Mouse (Mus musculus) MEL (cell line): Measurements from ENCODE around the gene Arhgap28. TPM values are rescaled to one million over a fixed set of nuclear protein-coding genes. Genes with fewer than 3 reads are reported as not detected.
A peak's percentile ranks its signal among the peaks of the same experiment; 100 is the strongest.
"Not testable (repeated sequence)": the region's sequence is repeated elsewhere in the genome, so short reads cannot be mapped to it uniquely, and the experiment has no call there.

ENCODE experiments used
- DNase-seq: peaks from one replicate; pipeline ENCODE4 v3.0.0; 2011; ENCODE audit warnings: low read depth, low spot score
- H3K27ac ChIP-seq: 2 replicates; pipeline ENCODE4 v1.5.1; 2012; ENCODE audit warnings: low read depth, mild to moderate bottlenecking, control low read depth, low read length, moderate library complexity; ENCODE audit not compliant: control insufficient read depth
- H3K27me3 ChIP-seq, 2 experiments: fragments of 150-350 bp in 1 of 2; sonication (generic) in 1 of 2; 2 replicates each; pipeline ENCODE4 v1.6.1; 2012; ENCODE audit warnings: low read length in 2 of 2, mild to moderate bottlenecking in 2 of 2, improper control_type of control experiment in 1 of 2, moderate library complexity in 1 of 2; ENCODE audit not compliant: insufficient read depth in 2 of 2, control insufficient read depth in 1 of 2
- H3K36me3 ChIP-seq, 2 experiments: 2 replicates each; pipeline ENCODE4 v1.6.1; 2012 to 2014; ENCODE audit warnings: low read length in 2 of 2, improper control_type of control experiment in 1 of 2, inconsistent platforms in 1 of 2, mild to moderate bottlenecking in 1 of 2; ENCODE audit not compliant: insufficient read depth in 2 of 2, control insufficient read depth in 1 of 2
- H3K4me1 ChIP-seq, 2 experiments: fragments of 150-350 bp in 1 of 2; sonication (generic) in 1 of 2; 2 replicates each; pipeline ENCODE4 v1.6.1; 2012; ENCODE audit warnings: low read length in 2 of 2, improper control_type of control experiment in 1 of 2, mild to moderate bottlenecking in 1 of 2; ENCODE audit not compliant: insufficient read depth in 2 of 2, control insufficient read depth in 1 of 2
- H3K4me3 ChIP-seq, 2 experiments: fragments of 150-350 bp in 1 of 2; sonication (generic) in 1 of 2; 2 replicates each; pipeline ENCODE4 v1.5.1; 2012; ENCODE audit warnings: low read depth in 2 of 2, low read length in 2 of 2, mild to moderate bottlenecking in 2 of 2, moderate library complexity in 2 of 2, control low read depth in 1 of 2, improper control_type of control experiment in 1 of 2; ENCODE audit not compliant: control insufficient read depth in 1 of 2, insufficient read depth in 1 of 2
- H3K79me2 ChIP-seq: 2 replicates; pipeline ENCODE4 v1.6.1; 2012; ENCODE audit warnings: mild to moderate bottlenecking, low read length, moderate library complexity; ENCODE audit not compliant: control insufficient read depth, poor library complexity, insufficient read depth
- H3K9ac ChIP-seq: 2 replicates; pipeline ENCODE4 v1.6.1; 2012; ENCODE audit warnings: low read depth, mild to moderate bottlenecking, control low read depth, low read length, moderate library complexity; ENCODE audit not compliant: control insufficient read depth, poor library complexity, severe bottlenecking
- H3K9me3 ChIP-seq: fragments of 150-350 bp; sonication (generic); replicated peaks from 2 replicates; pipeline ENCODE4 v1.6.1; 2012; ENCODE audit warnings: mild to moderate bottlenecking, low read length, improper control_type of control experiment, moderate library complexity; ENCODE audit not compliant: insufficient read depth
- CTCF ChIP-seq, 3 experiments: IDR thresholded peaks in 2 of 3; conservative IDR thresholded peaks in 1 of 3; 2 replicates each; pipeline ENCODE4 v1.5.1; 2011 to 2012; ENCODE audit warnings: low read length in 3 of 3, low read depth in 2 of 3, mild to moderate bottlenecking in 2 of 3, improper control_type of control experiment in 1 of 3, inconsistent platforms in 1 of 3, mixed read lengths in 1 of 3, moderate library complexity in 1 of 3; ENCODE audit not compliant: control insufficient read depth in 1 of 3, insufficient read depth in 1 of 3, poor library complexity in 1 of 3, severe bottlenecking in 1 of 3
- MAZ ChIP-seq: IDR thresholded peaks from 2 replicates; pipeline ENCODE4 v1.6.1; 2012; ENCODE audit warnings: low read depth, mild to moderate bottlenecking, inconsistent platforms, low read length, improper control_type of control experiment
- NRF1 ChIP-seq: IDR thresholded peaks from 2 replicates; pipeline ENCODE4 v1.6.1; 2014; ENCODE audit warnings: low read depth, mild to moderate bottlenecking, inconsistent platforms, low read length, improper control_type of control experiment, moderate library complexity; ENCODE audit not compliant: poor library complexity, insufficient read depth, severe bottlenecking
- POLR2AphosphoS5 ChIP-seq: IDR thresholded peaks from 2 replicates; pipeline ENCODE4 v1.6.1; 2012; ENCODE audit warnings: low read depth, borderline replicate concordance, mild to moderate bottlenecking, inconsistent platforms, low read length, moderate library complexity, mixed read lengths
- RAD21 ChIP-seq: IDR thresholded peaks from 2 replicates; pipeline ENCODE4 v1.6.1; 2011; ENCODE audit warnings: mild to moderate bottlenecking, low read depth, low read length, improper control_type of control experiment
- SMC3 ChIP-seq: IDR thresholded peaks from 2 replicates; pipeline ENCODE4 v1.6.1; 2011; ENCODE audit warnings: low read depth, low read length, improper control_type of control experiment
- ZNF384 ChIP-seq: IDR thresholded peaks from 2 replicates; pipeline ENCODE4 v1.6.1; 2012; ENCODE audit warnings: low read depth, mild to moderate bottlenecking, inconsistent platforms, low read length, improper control_type of control experiment
- polyA plus RNA-seq, 2 experiments: library from polyadenylated mRNA; stranded (reverse) in 1 of 2; unstranded in 1 of 2; fragments of >175 nt in 1 of 2; fragments of >200 nt in 1 of 2; gene quantifications; 2 replicates each; pipeline versions ENCODE4 v1.2.1 to v1.2.4; 2012; ENCODE audit warnings: low replicate concordance in 2 of 2, low read depth in 1 of 2; ENCODE audit not compliant: insufficient read length in 2 of 2, insufficient read depth in 1 of 2, missing spikeins in 1 of 2
- total RNA-seq: library from RNA; depleted of rRNA; stranded (reverse); fragments of 300-350 nt; gene quantifications from 2 replicates; pipeline ENCODE4 v1.2.3, GENCODE M21; 2012

Arhgap28 gene
- total and polyA plus RNA-seq, 3 experiments = not detected

DNA sequence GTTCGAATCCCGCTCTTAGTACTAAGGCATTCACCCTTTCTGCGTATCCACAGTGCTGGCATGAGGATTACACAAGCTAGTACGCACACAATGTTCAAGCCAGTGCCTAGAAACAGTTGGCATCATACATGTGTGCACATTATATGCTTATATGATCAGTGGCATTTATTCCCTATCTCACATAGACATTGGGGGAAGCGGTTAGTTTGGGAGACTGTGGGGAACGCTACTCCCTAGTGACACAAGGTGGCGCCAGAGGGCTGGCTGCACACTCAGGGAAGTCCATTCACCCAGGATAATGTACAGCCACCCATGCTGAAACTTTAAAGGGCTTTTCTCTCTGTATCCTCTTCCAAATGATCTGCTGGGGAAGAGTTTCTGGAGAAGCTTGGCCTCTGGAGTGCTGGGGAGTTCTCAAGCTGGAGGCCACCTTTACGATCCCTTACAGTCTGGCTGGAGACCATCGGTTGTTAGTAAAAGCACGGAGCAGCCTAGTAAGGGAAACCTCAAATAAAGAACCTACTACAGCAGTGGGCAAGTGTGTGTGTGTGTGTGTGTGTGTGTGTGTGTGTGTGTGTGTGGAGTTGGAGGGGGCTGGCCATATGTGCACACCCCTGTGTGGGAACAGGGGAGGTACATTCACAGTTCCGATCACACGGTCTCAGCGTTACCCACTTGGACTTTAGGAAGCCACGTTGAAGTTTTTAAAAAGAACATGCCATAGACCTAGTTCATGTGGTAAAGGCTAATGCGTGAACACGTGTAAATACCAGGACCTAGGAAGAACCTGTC lies 142.0 kb downstream of the Arhgap28 start:
- DNase-seq = peak; percentile 7
- no peaks in the 10 kb centered on the region for H3K4me1 ChIP-seq
- no peak overlapping the region for H3K4me3 ChIP-seq
- no peaks in the 10 kb centered on the region for H3K27me3 ChIP-seq
- no peak overlapping the region for H3K9ac ChIP-seq
- no peaks in the 10 kb centered on the region for H3K79me2 ChIP-seq
- TF ChIP-seq SMC3 = peak; percentile 22; the same call in 1 of the 2 replicates
- TF ChIP-seq ZNF384 = no peak
- peak; percentile 32 to 66 (median 39) for TF ChIP-seq CTCF (IDR thresholded peaks at IDR 0.05 in 2 of 3, conservative IDR thresholded peaks at IDR 0.05 in 1 of 3; ENCODE audit: control insufficient read depth in 1 of 3, insufficient read depth in 1 of 3, low read depth in 2 of 3, low read length in 3 of 3, poor library complexity in 1 of 3, severe bottlenecking in 1 of 3)
- peak; percentile 31 for TF ChIP-seq RAD21
- no peak for TF ChIP-seq NRF1
- no peak overlapping the region for H3K27ac ChIP-seq
- H3K36me3 ChIP-seq = no peaks in the 10 kb centered on the region
- no peaks in the 10 kb centered on the region for H3K9me3 ChIP-seq

DNA sequence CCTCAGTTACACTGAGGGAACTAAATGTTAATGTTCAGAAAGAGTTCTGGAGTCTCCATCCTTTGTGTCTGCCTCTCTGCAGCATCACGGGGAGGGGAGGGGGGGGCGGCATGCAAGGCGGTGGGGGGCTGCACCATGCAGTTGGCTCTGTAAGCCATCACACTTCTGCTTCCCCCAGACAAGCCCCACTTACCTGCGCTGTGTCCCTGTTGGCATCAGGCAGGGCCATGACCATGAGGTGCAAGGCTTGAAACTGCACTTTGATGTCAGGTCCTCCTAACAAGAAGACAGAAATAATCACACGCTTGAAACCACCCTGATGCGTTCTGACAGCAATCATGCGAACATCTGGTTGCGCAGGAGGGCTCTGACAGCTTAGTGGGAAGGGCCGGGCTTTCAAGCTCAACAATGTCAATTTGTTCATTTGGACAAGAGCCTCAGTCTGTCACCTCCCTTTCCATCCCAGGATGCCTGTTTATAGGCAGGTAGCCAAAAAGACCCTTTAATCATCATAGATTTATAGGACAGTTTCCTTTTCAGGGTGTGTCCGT lies 142.8 kb downstream of the Arhgap28 start:
- H3K9ac ChIP-seq = no peak overlapping the region
- H3K4me1 ChIP-seq = no peaks in the 10 kb centered on the region
- no peaks in the 10 kb centered on the region for H3K36me3 ChIP-seq
- TF ChIP-seq MAZ (no peak), POLR2AphosphoS5 (no peak)
- H3K27me3 ChIP-seq = no peaks in the 10 kb centered on the region
- H3K4me3 ChIP-seq = no peak overlapping the region
- H3K79me2 ChIP-seq = no peaks in the 10 kb centered on the region
- no peak for DNase-seq
- H3K9me3 ChIP-seq = no peaks in the 10 kb centered on the region
- H3K27ac ChIP-seq = no peak overlapping the region

DNA sequence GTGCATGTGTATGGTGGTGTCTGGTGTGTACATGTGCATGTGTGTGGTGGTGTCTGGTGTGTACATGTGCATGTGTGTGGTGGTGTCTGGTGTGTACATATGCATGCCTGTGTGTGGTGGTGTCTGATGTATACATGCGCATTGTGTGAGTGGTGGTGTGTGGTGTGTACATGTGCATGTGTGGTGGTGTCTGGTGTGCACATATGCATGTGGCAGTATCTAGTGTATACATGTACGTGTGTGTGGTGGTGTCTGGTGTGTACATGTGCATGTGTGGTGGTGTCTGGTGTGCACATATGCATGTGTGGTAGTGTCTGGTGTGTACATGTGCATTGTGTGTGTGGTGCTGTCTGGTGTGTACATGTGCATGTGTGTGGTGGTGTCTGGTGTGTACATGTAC lies 162.4 kb downstream of the Arhgap28 start:
- not testable (repeated sequence) for H3K36me3 ChIP-seq, H3K9ac ChIP-seq, H3K4me3 ChIP-seq, H3K27me3 ChIP-seq, H3K4me1 ChIP-seq, H3K9me3 ChIP-seq, DNase-seq, H3K27ac ChIP-seq, H3K79me2 ChIP-seq
